Mouse (Mus musculus) stomach, postnatal 0 days (tissue): ENCODE measurements at regions not wholly inside any gene's neighbourhood (a gene's known extent, or its start where the extent isn't known, plus 50 kb on each side); places are given as distances from the start of the nearest gene placed in this dataset.

Experiments
- ATAC-seq: fragments of 200-750 bp; cut with Nextera tagmentation; 2 replicates; pipeline ENCODE4 v1.8.0; 2017; ENCODE audit not compliant: low FRiP score, low TSS enrichment
- DNase-seq: peaks from one replicate; pipeline ENCODE4 v3.0.0-alpha.2; 2016; ENCODE audit warnings: low spot score
- H3K27ac ChIP-seq: fragments of 300-500 bp; sonication (generic); replicated peaks from 2 replicates; pipeline ENCODE4 v1.5.1; 2014; ENCODE audit warnings: mild to moderate bottlenecking, control low read depth
- H3K27me3 ChIP-seq: fragments of 300-500 bp; sonication (generic); 2 replicates; pipeline ENCODE4 v1.6.1; 2014; ENCODE audit warnings: low read length; ENCODE audit not compliant: control insufficient read depth, insufficient read depth
- H3K36me3 ChIP-seq: fragments of 300-500 bp; sonication (generic); 2 replicates; pipeline ENCODE4 v1.6.1; 2014; ENCODE audit warnings: low read length, mixed read lengths; ENCODE audit not compliant: control insufficient read depth, insufficient read depth
- H3K4me1 ChIP-seq: fragments of 300-500 bp; sonication (generic); replicated peaks from 2 replicates; pipeline ENCODE4 v1.6.1; 2014; ENCODE audit warnings: antibody characterized with exemption; ENCODE audit not compliant: control insufficient read depth, insufficient read depth
- H3K4me2 ChIP-seq: fragments of 300-500 bp; sonication (generic); replicated peaks from 2 replicates; pipeline ENCODE4 v1.6.1; 2014; ENCODE audit warnings: low read depth, mild to moderate bottlenecking, control low read depth, moderate library complexity
- H3K4me3 ChIP-seq: fragments of 300-500 bp; sonication (generic); 2 replicates; pipeline ENCODE4 v1.5.1; 2014; ENCODE audit warnings: low read depth, low read length, control low read depth
- H3K9ac ChIP-seq: fragments of 300-500 bp; sonication (generic); 2 replicates; pipeline ENCODE4 v1.6.1; 2014; ENCODE audit warnings: mild to moderate bottlenecking, low read length, control low read depth, mixed read lengths
- H3K9me3 ChIP-seq: fragments of 300-500 bp; sonication (generic); 2 replicates; pipeline ENCODE4 v1.6.1; 2016; ENCODE audit warnings: low read length; ENCODE audit not compliant: control insufficient read depth
- CTCF ChIP-seq: IDR thresholded peaks from 2 replicates; pipeline ENCODE4 v1.5.1; 2016; ENCODE audit warnings: antibody characterized with exemption, low read depth, mild to moderate bottlenecking, moderate library complexity
- EP300 ChIP-seq: optimal IDR thresholded peaks from 2 replicates; pipeline ENCODE3; 2016; ENCODE audit warnings: antibody characterized with exemption
- WGBS: fragments of 180-500 bp; shearing (Covaris S2); extraction: QIAGEN DNeasy Blood & Tissue Kit; methylation state at CpG from one replicate; pipeline ENCODE4 v1.1.7; 2014; 5-methylcytosine and 5-hydroxymethylcytosine counted together

- 81% methylated on average over 8 of the region's 8 CpGs for WGBS
- H3K9ac ChIP-seq: no peak overlapping the region
- no peaks in the 10 kb centered on the region for H3K27me3 ChIP-seq
- no peak for DNase-seq
- no peak for ATAC-seq
- H3K27ac ChIP-seq: no peak overlapping the region
- H3K36me3 ChIP-seq: no peaks in the 10 kb centered on the region
- no peak overlapping the region for H3K4me2 ChIP-seq
- no peaks in the 10 kb centered on the region for H3K4me1 ChIP-seq
- TF ChIP-seq EP300 (no peak), CTCF (no peak)
- H3K9me3 ChIP-seq: no peaks in the 10 kb centered on the region
- no peak overlapping the region for H3K4me3 ChIP-seq
Observed at GRCm38 (mm10) chr13:97483681-97484080, 242.8 kb downstream of the Enc1 start.

GRCm38 (mm10) chr13:97482439-97482946, 241.6 kb downstream of the Enc1 start:
- ATAC-seq (no peak), DNase-seq (no peak)
- 98% methylated on average over 3 of the region's 3 CpGs for WGBS
- Histone ChIP-seq H3K9me3 (no peaks in the 10 kb centered on the region), H3K27ac (no peak overlapping the region), H3K4me1 (no peaks in the 10 kb centered on the region), H3K36me3 (no peaks in the 10 kb centered on the region), H3K4me2 (no peak overlapping the region), H3K9ac (no peak overlapping the region), H3K27me3 (no peaks in the 10 kb centered on the region), H3K4me3 (no peak overlapping the region)
- TF ChIP-seq EP300 (no peak), CTCF (no peak)

GRCm38 (mm10) chr13:97481259-97481658, 240.4 kb downstream of the Enc1 start:
- DNase-seq (no peak), ATAC-seq (no peak)
- 92% methylated on average over 2 of the region's 2 CpGs for WGBS
- H3K4me1 ChIP-seq: no peaks in the 10 kb centered on the region
- H3K9me3 ChIP-seq: no peaks in the 10 kb centered on the region
- H3K4me2 ChIP-seq: no peak overlapping the region
- no peak overlapping the region for H3K27ac ChIP-seq
- TF ChIP-seq CTCF (no peak), EP300 (no peak)
- no peaks in the 10 kb centered on the region for H3K36me3 ChIP-seq
- H3K4me3 ChIP-seq: no peak overlapping the region
- H3K9ac ChIP-seq: no peak overlapping the region
- no peaks in the 10 kb centered on the region for H3K27me3 ChIP-seq

- Histone ChIP-seq H3K9me3 (no peaks in the 10 kb centered on the region), H3K4me1 (no peaks in the 10 kb centered on the region), H3K36me3 (no peaks in the 10 kb centered on the region), H3K4me2 (no peak overlapping the region), H3K4me3 (no peak overlapping the region), H3K27me3 (no peaks in the 10 kb centered on the region), H3K9ac (no peak overlapping the region), H3K27ac (no peak overlapping the region)
- no peak for TF ChIP-seq CTCF
- no peak for TF ChIP-seq EP300
- ATAC-seq: no peak
- no peak for DNase-seq
- 77% methylated on average over 10 of the region's 10 CpGs for WGBS
Observed at GRCm38 (mm10) chr13:97479066-97479586, 238.2 kb downstream of the Enc1 start.

- no peak for DNase-seq
- H3K9ac ChIP-seq: no peak overlapping the region
- WGBS: 79% methylated on average over 3 of the region's 3 CpGs
- no peaks in the 10 kb centered on the region for H3K27me3 ChIP-seq
- ATAC-seq: no peak
- no peak overlapping the region for H3K27ac ChIP-seq
- TF ChIP-seq EP300 (no peak), CTCF (no peak)
- H3K4me3 ChIP-seq: no peak overlapping the region
- no peaks in the 10 kb centered on the region for H3K36me3 ChIP-seq
- H3K4me1 ChIP-seq: no peaks in the 10 kb centered on the region
- no peak overlapping the region for H3K4me2 ChIP-seq
- no peaks in the 10 kb centered on the region for H3K9me3 ChIP-seq
Observed at GRCm38 (mm10) chr13:97473971-97474365, 233.1 kb downstream of the Enc1 start.

GRCm38 (mm10) chr13:97473256-97473970, 232.5 kb downstream of the Enc1 start:
- no peak overlapping the region for H3K4me2 ChIP-seq
- no peaks in the 10 kb centered on the region for H3K36me3 ChIP-seq
- DNase-seq (no peak), ATAC-seq (no peak)
- no peak overlapping the region for H3K4me3 ChIP-seq
- no peak overlapping the region for H3K9ac ChIP-seq
- TF ChIP-seq CTCF (no peak), EP300 (no peak)
- H3K9me3 ChIP-seq: no peaks in the 10 kb centered on the region
- H3K27me3 ChIP-seq: no peaks in the 10 kb centered on the region
- H3K4me1 ChIP-seq: no peaks in the 10 kb centered on the region
- WGBS: 95% methylated on average over 7 of the region's 7 CpGs
- H3K27ac ChIP-seq: no peak overlapping the region
